Mouse (Mus musculus): Measurements from ENCODE around the gene Gm20671.

GRCm38 (mm10) chr5:32722263-32722662, 104.6 kb downstream of the Gm20671 start:
- TF ChIP-seq POLR2A (IDR thresholded peaks at IDR 0.05; ENCODE audit: control insufficient read depth, extremely low read depth, insufficient read depth, low read length, poor library complexity): no peak
- no peak for TF ChIP-seq CTCF (IDR thresholded peaks at IDR 0.05; ENCODE audit: borderline replicate concordance, control insufficient read depth, extremely low read depth, insufficient read depth, low read length, poor library complexity)

Data from thymus, adult 2 months (tissue).